Mouse (Mus musculus): Measurements from ENCODE around the gene Pakap.

DNA sequence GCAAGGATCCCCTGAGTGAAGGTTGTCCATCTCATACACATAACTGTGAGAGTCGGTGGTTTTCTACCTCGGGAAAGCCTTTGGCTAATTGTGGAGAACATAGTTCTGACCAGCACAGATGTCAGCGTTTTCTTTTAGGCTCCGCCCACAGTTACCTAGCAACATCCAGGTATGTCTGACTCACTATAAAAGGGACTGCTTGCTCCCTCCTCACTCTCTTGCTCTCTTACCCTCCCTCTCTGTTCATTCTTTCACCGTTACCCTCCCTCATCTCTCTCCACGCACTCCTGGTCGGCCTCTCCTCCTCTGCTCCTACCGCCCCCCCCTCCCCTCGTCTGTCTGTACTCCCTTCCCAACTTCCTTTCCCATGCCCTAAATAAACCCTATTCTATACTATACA, 336.7 kb downstream of the Pakap start:
- TF ChIP-seq CTCF (IDR thresholded peaks at IDR 0.05; ENCODE audit: low read depth, low read length), result no peak
- no peak for TF ChIP-seq POLR2A (IDR thresholded peaks at IDR 0.05; ENCODE audit: extremely low read depth, insufficient read depth, low read length)

Measured in liver, adult 2 months (tissue).